Mouse (Mus musculus) G1E (cell line): ENCODE results near the gene Chst10.

Experiments
- CTCF ChIP-seq: IDR thresholded peaks from 2 replicates; pipeline ENCODE4 v1.5.1; 2012; ENCODE audit warnings: low read depth, low read length, inconsistent platforms, mixed read lengths
- GATA1 ChIP-seq: IDR thresholded peaks from 2 replicates; pipeline ENCODE4 v1.6.1; 2012; ENCODE audit warnings: borderline replicate concordance, low read length, inconsistent platforms, mixed read lengths
- POLR2AphosphoS5 ChIP-seq: IDR thresholded peaks from 2 replicates; pipeline ENCODE4 v1.6.1; 2012; ENCODE audit warnings: low read depth, low read length, inconsistent platforms; ENCODE audit not compliant: insufficient replicate concordance

DNA sequence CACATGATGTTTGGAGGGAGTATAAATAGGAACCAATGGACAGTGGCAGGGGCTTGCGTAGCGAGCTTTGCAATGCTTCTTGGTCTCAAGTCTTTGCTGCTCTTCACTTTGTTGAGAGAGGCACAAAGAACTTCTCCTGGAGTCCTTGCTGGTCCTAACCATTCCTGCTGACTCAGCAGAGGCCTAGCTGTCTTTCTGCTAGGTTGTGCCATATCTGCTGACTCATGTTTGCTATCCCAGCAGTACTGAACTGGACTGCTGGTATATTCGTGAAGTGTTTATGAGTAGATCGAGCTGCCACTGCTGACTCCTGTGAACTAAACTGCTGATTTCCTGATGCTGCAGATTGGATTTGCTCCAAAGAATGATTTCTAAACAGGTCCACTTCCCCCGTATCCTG, 37.8 kb downstream of the Chst10 start:
- no peak for TF ChIP-seq CTCF
- TF ChIP-seq POLR2AphosphoS5: no peak
- no peak for TF ChIP-seq GATA1
